Mouse (Mus musculus): Measurements from ENCODE around the gene Cbr4. TPM values are rescaled to one million over a fixed set of nuclear protein-coding genes. Genes with fewer than 3 reads are reported as not detected.
A peak's percentile ranks its signal among the peaks of the same experiment; 100 is the strongest.

Gene Cbr4
- polyA plus RNA-seq, 1 experiment from 2014 or later = 19.6 TPM

DNA sequence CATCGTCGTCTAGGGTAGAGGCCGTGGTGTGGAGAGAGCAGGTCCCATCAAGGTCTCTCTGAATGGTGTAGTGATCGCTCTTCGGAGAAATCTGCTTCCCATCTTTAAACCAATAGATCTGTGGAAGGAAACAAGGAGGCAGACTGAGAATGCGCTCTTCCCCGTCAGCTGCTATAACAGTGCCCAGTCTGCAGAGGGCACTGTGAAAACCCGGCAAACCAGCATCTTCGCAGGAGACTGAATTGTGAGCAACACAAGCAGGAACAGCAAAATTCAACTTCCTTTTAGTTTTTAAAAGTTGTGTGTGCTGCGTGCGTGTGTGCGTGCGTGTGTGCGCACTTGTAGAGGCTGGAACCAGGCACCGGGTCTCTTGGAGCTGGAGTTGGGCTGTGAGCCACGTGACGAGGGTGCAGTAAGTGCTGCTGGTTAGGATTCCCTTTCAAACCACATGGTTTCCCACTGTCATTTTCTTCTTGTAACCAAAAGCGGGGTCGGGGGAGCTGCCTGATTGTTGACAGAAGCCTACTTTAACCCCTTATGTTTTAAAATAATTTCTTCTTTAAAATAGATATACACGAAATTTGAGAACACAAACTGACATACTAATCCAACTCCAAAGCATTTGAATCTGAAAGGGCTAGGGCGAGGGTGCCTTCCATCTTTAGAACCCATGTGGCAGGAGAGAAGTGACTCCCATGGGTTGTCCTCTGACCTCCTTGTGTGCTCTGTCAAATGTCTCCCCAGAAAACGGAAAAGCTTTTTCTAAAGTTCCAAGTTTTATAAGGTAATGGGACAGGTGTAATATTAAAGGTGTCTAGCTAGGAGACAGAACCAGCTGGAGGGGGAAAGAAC, 44.6 kb downstream of the Cbr4 start:
- no peak for ATAC-seq (ENCODE audit: low read depth)
- Histone ChIP-seq H3K9me3 (ENCODE audit: control insufficient read depth, low read length) (no peaks in the 10 kb centered on the region), H3K36me3 (ENCODE audit: control insufficient read depth, insufficient read depth, low read length) (no peaks in the 10 kb centered on the region), H3K9ac (replicated peaks; ENCODE audit: low read depth, low read length) (no peak overlapping the region), H3K4me1 (ENCODE audit: control insufficient read depth, insufficient read depth, low read length) (no peaks in the 10 kb centered on the region), H3K4me2 (ENCODE audit: low read depth, low read length) (no peak overlapping the region), H3K4me3 (ENCODE audit: low read depth, low read length) (no peak overlapping the region), H3K27me3 (ENCODE audit: control insufficient read depth, insufficient read depth, low read length) (no peaks in the 10 kb centered on the region), H3K27ac (ENCODE audit: low read depth, low read length) (no peak overlapping the region)
- 73% methylated on average over 22 of the region's 22 CpGs for WGBS

DNA sequence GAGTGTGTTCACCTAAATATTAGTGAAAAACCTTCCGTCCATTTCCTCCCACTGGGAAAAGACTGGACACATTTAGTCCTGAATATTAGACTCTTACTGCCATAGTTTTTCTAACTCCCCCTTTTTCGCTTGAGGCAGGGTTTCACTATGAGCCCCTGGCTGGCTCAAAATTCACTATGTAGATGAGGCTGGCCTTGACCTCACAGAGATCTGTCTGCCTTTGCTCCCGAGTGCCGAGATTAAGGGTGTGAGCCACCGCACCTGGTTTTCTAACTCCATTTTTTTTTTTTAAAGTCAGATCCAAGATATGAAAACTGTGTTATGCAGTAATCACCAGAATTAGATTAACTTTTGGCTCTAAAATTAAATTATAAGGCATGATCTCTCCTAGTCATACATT, 45.3 kb downstream of the Cbr4 start:
- no peaks in the 10 kb centered on the region for H3K27me3 ChIP-seq (ENCODE audit: control insufficient read depth, insufficient read depth, low read length)
- ATAC-seq (ENCODE audit: low read depth) = no peak
- H3K9me3 ChIP-seq (ENCODE audit: control insufficient read depth, low read length) = no peaks in the 10 kb centered on the region
- no peak overlapping the region for H3K27ac ChIP-seq (ENCODE audit: low read depth, low read length)
- no peak overlapping the region for H3K4me3 ChIP-seq (ENCODE audit: low read depth, low read length)
- H3K4me2 ChIP-seq (ENCODE audit: low read depth, low read length) = no peak overlapping the region
- no peaks in the 10 kb centered on the region for H3K4me1 ChIP-seq (ENCODE audit: control insufficient read depth, insufficient read depth, low read length)
- 90% methylated on average over 5 of the region's 5 CpGs for WGBS
- no peak overlapping the region for H3K9ac ChIP-seq (replicated peaks; ENCODE audit: low read depth, low read length)
- H3K36me3 ChIP-seq (ENCODE audit: control insufficient read depth, insufficient read depth, low read length) = no peaks in the 10 kb centered on the region

- Histone ChIP-seq H3K9me3 (ENCODE audit: control insufficient read depth, low read length) (no peaks in the 10 kb centered on the region), H3K27ac (ENCODE audit: low read depth, low read length) (no peak overlapping the region), H3K4me3 (ENCODE audit: low read depth, low read length) (no peak overlapping the region), H3K4me2 (ENCODE audit: low read depth, low read length) (no peak overlapping the region), H3K4me1 (ENCODE audit: control insufficient read depth, insufficient read depth, low read length) (no peaks in the 10 kb centered on the region), H3K9ac (replicated peaks; ENCODE audit: low read depth, low read length) (no peak overlapping the region), H3K36me3 (ENCODE audit: control insufficient read depth, insufficient read depth, low read length) (no peaks in the 10 kb centered on the region), H3K27me3 (ENCODE audit: control insufficient read depth, insufficient read depth, low read length) (no peaks in the 10 kb centered on the region)
- ATAC-seq (ENCODE audit: low read depth) = no peak
- WGBS = 50% methylated on average over 16 of the region's 16 CpGs
These were observed 45.9 kb downstream of the Cbr4 start for GRCm38 (mm10) chr8:61533356-61533926.

GRCm38 (mm10) chr8:61535472-61535871, 47.9 kb downstream of the Cbr4 start:
- no peak for ATAC-seq (ENCODE audit: low read depth)
- Histone ChIP-seq H3K9me3 (ENCODE audit: control insufficient read depth, low read length) (no peaks in the 10 kb centered on the region), H3K27ac (ENCODE audit: low read depth, low read length) (no peak overlapping the region), H3K4me3 (ENCODE audit: low read depth, low read length) (no peak overlapping the region), H3K4me1 (ENCODE audit: control insufficient read depth, insufficient read depth, low read length) (no peaks in the 10 kb centered on the region), H3K9ac (replicated peaks; ENCODE audit: low read depth, low read length) (no peak overlapping the region), H3K27me3 (ENCODE audit: control insufficient read depth, insufficient read depth, low read length) (no peaks in the 10 kb centered on the region), H3K36me3 (ENCODE audit: control insufficient read depth, insufficient read depth, low read length) (no peaks in the 10 kb centered on the region), H3K4me2 (ENCODE audit: low read depth, low read length) (no peak overlapping the region)
- 68% methylated on average over 11 of the region's 11 CpGs for WGBS

DNA sequence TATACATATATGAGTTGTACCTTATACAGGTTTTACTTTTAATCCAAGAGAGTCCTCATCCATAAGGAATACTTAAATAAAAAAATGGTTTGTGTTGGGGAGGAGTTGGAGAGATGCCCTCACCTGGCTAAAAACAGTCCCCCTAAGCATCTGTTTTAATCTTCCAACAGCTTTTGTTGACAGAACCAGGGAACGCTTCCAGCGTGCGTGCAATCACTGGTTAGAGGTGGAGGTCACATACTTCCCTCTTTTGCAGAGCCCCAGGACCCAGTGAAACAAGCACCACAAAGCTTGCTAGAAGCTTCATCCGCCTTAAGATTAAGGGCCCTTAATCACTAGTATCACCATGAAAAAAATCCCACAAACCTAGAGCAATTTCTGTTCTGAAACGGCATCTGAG, 49.9 kb downstream of the Cbr4 start:
- Histone ChIP-seq H3K4me3 (ENCODE audit: low read depth, low read length) (no peak overlapping the region), H3K4me2 (ENCODE audit: low read depth, low read length) (no peak overlapping the region), H3K27ac (ENCODE audit: low read depth, low read length) (no peak overlapping the region), H3K36me3 (ENCODE audit: control insufficient read depth, insufficient read depth, low read length) (no peaks in the 10 kb centered on the region), H3K9me3 (ENCODE audit: control insufficient read depth, low read length) (no peaks in the 10 kb centered on the region), H3K9ac (replicated peaks; ENCODE audit: low read depth, low read length) (no peak overlapping the region), H3K4me1 (ENCODE audit: control insufficient read depth, insufficient read depth, low read length) (no peaks in the 10 kb centered on the region), H3K27me3 (ENCODE audit: control insufficient read depth, insufficient read depth, low read length) (no peaks in the 10 kb centered on the region)
- 90% methylated on average over 5 of the region's 5 CpGs for WGBS
- no peak for ATAC-seq (ENCODE audit: low read depth)

DNA sequence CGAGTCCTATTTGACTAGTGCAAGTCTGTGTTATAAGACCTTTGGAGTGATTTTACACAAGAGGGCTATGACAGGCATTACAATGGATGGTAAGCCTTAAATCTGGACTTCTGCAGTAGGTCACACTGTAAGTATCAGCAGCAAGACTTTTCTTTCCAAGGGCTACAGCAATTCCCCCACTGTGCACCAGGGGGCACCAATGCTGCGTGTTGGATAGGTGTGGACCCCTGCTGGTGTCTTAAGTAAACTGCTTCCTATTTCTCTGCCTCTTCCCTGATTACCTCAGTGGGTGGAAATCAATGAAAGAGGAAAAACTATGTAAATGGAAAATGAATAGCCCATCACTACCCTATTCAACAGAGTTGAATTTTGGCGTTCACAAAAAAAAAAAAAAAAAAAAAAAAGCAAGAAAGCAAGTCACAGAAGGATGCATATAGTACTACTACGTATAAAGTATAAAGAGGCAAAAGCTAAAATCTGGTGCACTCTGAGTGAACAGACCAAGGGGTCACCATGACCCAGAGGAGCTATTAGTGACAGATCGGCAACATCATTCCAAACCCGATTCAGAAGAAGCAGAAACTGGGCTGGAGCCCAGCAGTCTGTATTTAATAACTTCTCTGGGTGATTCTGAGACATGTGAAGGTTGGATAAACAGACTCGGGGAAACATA, 52.4 kb downstream of the Cbr4 start:
- no peak overlapping the region for H3K27ac ChIP-seq (ENCODE audit: low read depth, low read length)
- H3K36me3 ChIP-seq (ENCODE audit: control insufficient read depth, insufficient read depth, low read length) = no peaks in the 10 kb centered on the region
- H3K4me2 ChIP-seq (ENCODE audit: low read depth, low read length) = no peak overlapping the region
- no peak overlapping the region for H3K9ac ChIP-seq (replicated peaks; ENCODE audit: low read depth, low read length)
- no peak overlapping the region for H3K4me3 ChIP-seq (ENCODE audit: low read depth, low read length)
- H3K27me3 ChIP-seq (ENCODE audit: control insufficient read depth, insufficient read depth, low read length) = no peaks in the 10 kb centered on the region
- no peaks in the 10 kb centered on the region for H3K4me1 ChIP-seq (ENCODE audit: control insufficient read depth, insufficient read depth, low read length)
- 49% methylated on average over 7 of the region's 7 CpGs for WGBS
- H3K9me3 ChIP-seq (ENCODE audit: control insufficient read depth, low read length) = no peaks in the 10 kb centered on the region
- ATAC-seq (ENCODE audit: low read depth) = peak; percentile 77

DNA sequence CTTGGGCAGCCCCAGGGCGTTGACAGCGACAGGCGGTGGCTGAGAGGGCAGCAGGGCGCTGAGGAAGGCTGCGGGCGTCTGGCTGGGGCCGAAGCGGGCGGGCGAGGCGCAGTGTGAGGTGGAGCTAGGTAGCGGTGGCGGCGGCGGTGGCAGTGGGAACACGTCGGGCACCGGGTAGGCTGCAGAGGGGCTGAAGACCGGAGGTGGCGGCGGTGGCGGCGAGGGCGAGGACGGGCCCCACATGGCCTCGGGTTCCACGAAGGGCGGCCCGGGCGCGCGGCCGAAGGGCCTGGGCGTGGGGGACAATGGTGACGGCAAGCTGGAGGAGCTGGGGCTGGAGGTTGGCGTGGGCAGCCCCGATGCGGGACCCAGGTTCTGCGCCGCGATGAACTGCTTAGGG, 62.1 kb downstream of the Cbr4 start:
- peaks cover 7% of the 10 kb centered on the region; the same call in 1 of the 2 replicates for H3K36me3 ChIP-seq (ENCODE audit: control insufficient read depth, insufficient read depth, low read length)
- H3K9me3 ChIP-seq (ENCODE audit: control insufficient read depth, low read length) = no peaks in the 10 kb centered on the region
- H3K4me3 ChIP-seq (ENCODE audit: low read depth, low read length) = no peak overlapping the region
- ATAC-seq (ENCODE audit: low read depth) = peak; percentile 28; the same call in 1 of the 2 replicates
- H3K4me2 ChIP-seq (ENCODE audit: low read depth, low read length) = no peak overlapping the region
- H3K9ac ChIP-seq (replicated peaks; ENCODE audit: low read depth, low read length) = no peak overlapping the region
- no peaks in the 10 kb centered on the region for H3K27me3 ChIP-seq (ENCODE audit: control insufficient read depth, insufficient read depth, low read length)
- no peak overlapping the region for H3K27ac ChIP-seq (ENCODE audit: low read depth, low read length)
- no peaks in the 10 kb centered on the region for H3K4me1 ChIP-seq (ENCODE audit: control insufficient read depth, insufficient read depth, low read length)
- WGBS = 65% methylated on average over 33 of the region's 41 CpGs

DNA sequence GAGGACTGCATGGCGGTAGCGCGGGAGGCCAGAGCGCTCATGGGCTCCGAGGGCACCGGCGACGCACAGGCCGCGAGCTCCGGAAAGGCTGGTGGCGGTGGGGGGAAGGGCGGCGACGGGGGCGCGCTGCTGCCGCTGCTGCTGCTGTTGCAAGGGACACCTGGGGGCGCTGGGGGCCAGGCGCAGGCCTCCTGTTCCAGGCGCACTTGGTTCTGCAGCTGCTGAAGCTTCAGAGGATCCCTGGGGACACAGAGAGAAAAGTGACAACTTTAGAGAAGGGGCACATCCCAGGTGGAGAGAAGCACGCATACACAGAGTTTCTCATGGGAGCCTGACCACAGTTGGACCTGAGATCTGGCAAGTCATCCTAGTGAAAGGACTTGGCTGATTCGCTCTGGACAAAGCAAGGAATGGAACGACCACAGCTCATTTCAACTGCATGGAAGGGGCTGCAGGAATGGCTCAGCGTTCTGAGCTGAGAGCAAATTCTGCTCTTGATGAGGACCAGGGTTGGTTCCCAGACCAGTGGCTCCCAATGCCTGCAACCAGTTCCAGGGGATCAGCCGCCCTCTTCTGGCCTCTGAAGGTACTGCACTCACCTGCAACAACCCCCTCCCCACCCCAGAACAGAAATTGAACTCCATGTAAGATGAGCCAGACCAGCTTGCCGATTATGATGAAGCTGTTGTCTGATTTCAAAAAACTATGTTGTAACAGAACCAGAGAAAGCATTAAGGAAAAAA, 62.6 kb downstream of the Cbr4 start:
- Histone ChIP-seq H3K36me3 (ENCODE audit: control insufficient read depth, insufficient read depth, low read length) (peaks cover 7% of the 10 kb centered on the region; the same call in 1 of the 2 replicates), H3K9me3 (ENCODE audit: control insufficient read depth, low read length) (no peaks in the 10 kb centered on the region), H3K4me2 (ENCODE audit: low read depth, low read length) (no peak overlapping the region), H3K27ac (ENCODE audit: low read depth, low read length) (no peak overlapping the region), H3K27me3 (ENCODE audit: control insufficient read depth, insufficient read depth, low read length) (no peaks in the 10 kb centered on the region), H3K4me3 (ENCODE audit: low read depth, low read length) (no peak overlapping the region), H3K4me1 (ENCODE audit: control insufficient read depth, insufficient read depth, low read length) (no peaks in the 10 kb centered on the region), H3K9ac (replicated peaks; ENCODE audit: low read depth, low read length) (no peak overlapping the region)
- 52% methylated on average over 13 of the region's 27 CpGs for WGBS
- ATAC-seq (ENCODE audit: low read depth) = peak; percentile 28; the same call in 1 of the 2 replicates

Data from neural tube, embryonic 14.5 days (tissue).